ENCODE assay signal across 14 mouse cellular contexts in genomic region chr10:75294926-75295325, GRCm38 (mm10). TPM values are rescaled to one million over a fixed set of nuclear protein-coding genes. Genes with fewer than 3 reads are reported as not detected.
DNase-seq lines count a peak whose midpoint lies in the region; ATAC-seq and TF ChIP-seq lines count a peak whose summit lies in the region.
"Had no signal": no experiment of that assay in that cellular context is flagged by ENCODE, and none has a peak within 500 bp of the region (broad histone marks: within the 10 kb centered on the region; RNA-seq: fewer than 3 reads in every experiment).

No protein-coding gene starts in this region.

- H3K4me3 ChIP-seq in embryonic facial prominence, embryonic 11.5 days (ENCODE audit: low read depth, low read length) = no peak overlapping the region
- H3K4me3 ChIP-seq in embryonic facial prominence, embryonic 10.5 days = no peak overlapping the region
- H3K4me3 ChIP-seq in intestine, embryonic 14.5 days (ENCODE audit: low read depth, low read length) = no peak overlapping the region
- no peak overlapping the region for H3K4me3 ChIP-seq in intestine, embryonic 15.5 days (replicated peaks)
- no peak overlapping the region for H3K4me3 ChIP-seq in intestine, postnatal 0 days (ENCODE audit: low read depth, low read length)
- H3K4me3 ChIP-seq: limb, embryonic 15.5 days; midbrain, embryonic 10.5 days; myocyte had no signal

- H3K27me3 ChIP-seq in embryonic facial prominence, embryonic 11.5 days (ENCODE audit: control insufficient read depth, insufficient read depth, low read length) = no peaks in the 10 kb centered on the region
- no peaks in the 10 kb centered on the region for H3K27me3 ChIP-seq in embryonic facial prominence, embryonic 10.5 days (replicated peaks; ENCODE audit: low read depth, poor library complexity, severe bottlenecking)
- no peaks in the 10 kb centered on the region for H3K27me3 ChIP-seq in intestine, embryonic 14.5 days (replicated peaks; ENCODE audit: control insufficient read depth, insufficient read depth, low read length)
- no peaks in the 10 kb centered on the region for H3K27me3 ChIP-seq in intestine, embryonic 15.5 days (replicated peaks)
- no peaks in the 10 kb centered on the region for H3K27me3 ChIP-seq in intestine, postnatal 0 days (replicated peaks; ENCODE audit: control insufficient read depth, insufficient read depth, low read length)
- H3K27me3 ChIP-seq: limb, embryonic 15.5 days had no signal

- peak; percentile 24 for DNase-seq in embryonic facial prominence, embryonic 11.5 days (ENCODE audit: low spot score)
- no peak for DNase-seq in embryonic facial prominence, embryonic 10.5 days (ENCODE audit: low spot score)
- peak; percentile 42 for DNase-seq in intestine, embryonic 14.5 days (ENCODE audit: low spot score)
- DNase-seq in adrenal gland, postnatal 36 days = no peak
- DNase-seq: adrenal gland, adult 2 months; cerebellum, postnatal 10 days had no signal

- no peak for TF ChIP-seq CTCF in intestine, postnatal 0 days (IDR thresholded peaks at IDR 0.05; ENCODE audit: low read depth)

- no peak overlapping the region for H3K4me2 ChIP-seq in embryonic facial prominence, embryonic 11.5 days (ENCODE audit: low read depth, low read length)
- H3K4me2 ChIP-seq in intestine, embryonic 14.5 days (ENCODE audit: low read length) = no peak overlapping the region
- no peak overlapping the region for H3K4me2 ChIP-seq in intestine, embryonic 15.5 days (replicated peaks)
- no peak overlapping the region for H3K4me2 ChIP-seq in intestine, postnatal 0 days (replicated peaks; ENCODE audit: low read depth)
- H3K4me2 ChIP-seq: limb, embryonic 15.5 days had no signal

- no peak overlapping the region for H3K9ac ChIP-seq in embryonic facial prominence, embryonic 11.5 days (replicated peaks; ENCODE audit: low read length)
- H3K9ac ChIP-seq in intestine, embryonic 14.5 days (ENCODE audit: low read length) = no peak overlapping the region
- no peak overlapping the region for H3K9ac ChIP-seq in intestine, embryonic 15.5 days
- peak overlapping the region; percentile 22; the same call in 1 of the 2 replicates for H3K9ac ChIP-seq in intestine, postnatal 0 days (ENCODE audit: low read depth, low read length)
- H3K9ac ChIP-seq: limb, embryonic 15.5 days had no signal

- no peaks in the 10 kb centered on the region for H3K9me3 ChIP-seq in embryonic facial prominence, embryonic 11.5 days (replicated peaks; ENCODE audit: control insufficient read depth, low read length)
- H3K9me3 ChIP-seq in embryonic facial prominence, embryonic 10.5 days = no peaks in the 10 kb centered on the region
- no peaks in the 10 kb centered on the region for H3K9me3 ChIP-seq in intestine, embryonic 14.5 days (ENCODE audit: control insufficient read depth, low read length)
- no peaks in the 10 kb centered on the region for H3K9me3 ChIP-seq in intestine, embryonic 15.5 days
- no peaks in the 10 kb centered on the region for H3K9me3 ChIP-seq in intestine, postnatal 0 days (ENCODE audit: control insufficient read depth)
- H3K9me3 ChIP-seq: limb, embryonic 15.5 days; midbrain, embryonic 10.5 days had no signal

- no peaks in the 10 kb centered on the region for H3K4me1 ChIP-seq in embryonic facial prominence, embryonic 11.5 days (ENCODE audit: control insufficient read depth, insufficient read depth, low read length)
- peaks cover 19% of the 10 kb centered on the region for H3K4me1 ChIP-seq in embryonic facial prominence, embryonic 10.5 days
- peaks cover 4% of the 10 kb centered on the region; the same call in 1 of the 2 replicates for H3K4me1 ChIP-seq in intestine, embryonic 14.5 days (replicated peaks; ENCODE audit: control insufficient read depth, insufficient read depth, low read length)
- peaks cover 9% of the 10 kb centered on the region; the same call in 1 of the 2 replicates for H3K4me1 ChIP-seq in intestine, embryonic 15.5 days (replicated peaks)
- peaks cover 16% of the 10 kb centered on the region for H3K4me1 ChIP-seq in intestine, postnatal 0 days (replicated peaks; ENCODE audit: control insufficient read depth, insufficient read depth, low read length)
- H3K4me1 ChIP-seq: midbrain, embryonic 10.5 days had no signal

- ATAC-seq in embryonic facial prominence, embryonic 11.5 days (replicated peaks; ENCODE audit: insufficient number of reproducible peaks, low FRiP score, low TSS enrichment, low read depth) = peak; percentile 44; the same call in 1 of the 2 replicates
- no peak for ATAC-seq in intestine, embryonic 14.5 days (replicated peaks; ENCODE audit: low FRiP score, low TSS enrichment, low read depth)
- ATAC-seq in intestine, embryonic 15.5 days = no peak
- peak; percentile 17 for ATAC-seq in activated CD4-positive, CD25-positive, alpha-beta regulatory T cell, adult 4 months
- no peak for ATAC-seq in intestine, postnatal 0 days
- no peak for ATAC-seq in megakaryocyte-erythroid progenitor cell, adult 5-6 weeks (replicated peaks; ENCODE audit: low FRiP score, low TSS enrichment, poor library complexity, severe bottlenecking)
- ATAC-seq: lung, postnatal 0 days had no signal

- H3K27ac ChIP-seq in embryonic facial prominence, embryonic 11.5 days (replicated peaks; ENCODE audit: low read depth, low read length) = no peak overlapping the region
- H3K27ac ChIP-seq in embryonic facial prominence, embryonic 10.5 days (replicated peaks) = no peak overlapping the region
- H3K27ac ChIP-seq in intestine, embryonic 14.5 days (ENCODE audit: low read depth) = no peak overlapping the region
- H3K27ac ChIP-seq in intestine, embryonic 15.5 days = no peak overlapping the region
- peak overlapping the region; percentile 60; the same call in 1 of the 2 replicates for H3K27ac ChIP-seq in intestine, postnatal 0 days (ENCODE audit: low read depth, low read length)
- H3K27ac ChIP-seq: limb, embryonic 15.5 days; midbrain, embryonic 10.5 days had no signal

- WGBS in embryonic facial prominence, embryonic 11.5 days = 53% methylated on average over 4 of the region's 4 CpGs
- WGBS in embryonic facial prominence, embryonic 10.5 days = 61% methylated on average over 4 of the region's 4 CpGs
- 65% methylated on average over 4 of the region's 4 CpGs for WGBS in intestine, embryonic 14.5 days
- WGBS in intestine, embryonic 15.5 days = 62% methylated on average over 4 of the region's 4 CpGs
- 60% methylated on average over 4 of the region's 4 CpGs for WGBS in intestine, postnatal 0 days

- H3K36me3 ChIP-seq in embryonic facial prominence, embryonic 11.5 days (replicated peaks; ENCODE audit: control insufficient read depth, insufficient read depth, low read depth, low read length) = no peaks in the 10 kb centered on the region
- H3K36me3 ChIP-seq in embryonic facial prominence, embryonic 10.5 days (replicated peaks) = peaks cover 48% of the 10 kb centered on the region
- H3K36me3 ChIP-seq in intestine, embryonic 14.5 days (ENCODE audit: control insufficient read depth, insufficient read depth, low read length) = peaks cover 52% of the 10 kb centered on the region; the same call in 1 of the 2 replicates
- 0 out of 2 replicates have a peak, but pooled peaks cover 3% of the 10 kb centered on the region for H3K36me3 ChIP-seq in intestine, embryonic 15.5 days
- peaks cover 20% of the 10 kb centered on the region; the same call in 1 of the 2 replicates for H3K36me3 ChIP-seq in intestine, postnatal 0 days (ENCODE audit: control insufficient read depth, insufficient read depth)

RNA-seq across cellular contexts. Expression of gene Adora2a, which starts 21.8 kb away (rescaled TPM):
- polyA plus RNA-seq in embryonic facial prominence, embryonic 11.5 days (2014; fragmentation: Nextera tagmentation; extraction: Ambion mirVana) = 3.8 and 7.4 TPM in 2 replicates
- polyA plus RNA-seq in embryonic facial prominence, embryonic 10.5 days (2016; fragmentation: Nextera tagmentation; extraction: Ambion mirVana) = 1.5 and 2.3 TPM in 2 replicates
- polyA plus RNA-seq in intestine, embryonic 14.5 days (2014; fragmentation: Nextera tagmentation; extraction: Ambion mirVana) = 3.0 and 4.0 TPM in 2 replicates
- 2.5 and 3.2 TPM in 2 replicates for polyA plus RNA-seq in intestine, embryonic 15.5 days (2015; fragmentation: Nextera tagmentation; extraction: Ambion mirVana)
- 10 to 100 TPM; 18.6 to 30.1 TPM for polyA plus RNA-seq in activated CD4-positive, CD25-positive, alpha-beta regulatory T cell, adult 4 months (2017; shearing (Covaris generic))
- polyA plus RNA-seq in intestine, postnatal 0 days (2015; fragmentation: Nextera tagmentation; extraction: Ambion mirVana) = 1.2 and 1.4 TPM in 2 replicates
- 1 to 10 TPM; 2.9 to 3.9 TPM for total RNA-seq in adrenal gland, postnatal 36 days (2021)
- 0.09 and 0.67 TPM in 2 replicates for total RNA-seq in megakaryocyte-erythroid progenitor cell, adult 5-6 weeks (2014; fragmentation: Nextera tagmentation)
- total RNA-seq in megakaryocyte-erythroid progenitor cell, adult 5-6 weeks (2017) = 0.28 and 0.88 TPM in 2 replicates

Comparison
In these comparisons a context has a peak if more than half of its experiments do, and no peak if none do; other contexts are left out.
1. DNase-seq: peak in embryonic facial prominence, embryonic 11.5 days (single experiment) and intestine, embryonic 14.5 days (single experiment); none in embryonic facial prominence, embryonic 10.5 days (single experiment) and adrenal gland, postnatal 36 days (0 of 2).
2. ATAC-seq: peak in embryonic facial prominence, embryonic 11.5 days (single experiment) and activated CD4-positive, CD25-positive, alpha-beta regulatory T cell, adult 4 months (single experiment); none in intestine, embryonic 14.5 days (single experiment), intestine, embryonic 15.5 days (single experiment), intestine, postnatal 0 days (single experiment) and megakaryocyte-erythroid progenitor cell, adult 5-6 weeks (single experiment).